Mouse (Mus musculus): Measurements from ENCODE around the gene Slc29a2.
"Not testable (repeated sequence)": the region's sequence is repeated elsewhere in the genome, so short reads cannot be mapped to it uniquely, and the experiment has no call there.

The Slc29a2 gene

GRCm38 (mm10) chr19:5023621-5024479 lies at the start of gene Slc29a2:
Slc29a2 (plus strand) TSS chr19:5023860.
- no peak for DNase-seq (ENCODE audit: low read depth, low spot score)

- peak; percentile 41 for DNase-seq (ENCODE audit: low read depth, low spot score)
Observed at GRCm38 (mm10) chr19:4981767-4982166, 41.9 kb upstream of the Slc29a2 start.

GRCm38 (mm10) chr19:4989013-4989412 lies 34.6 kb upstream of the Slc29a2 start:
- no peak for DNase-seq (ENCODE audit: low read depth, low spot score)

GRCm38 (mm10) chr19:4989434-4990255 lies 34.0 kb upstream of the Slc29a2 start:
- DNase-seq (ENCODE audit: low read depth, low spot score) = no peak

GRCm38 (mm10) chr19:4990256-4990625 lies 33.4 kb upstream of the Slc29a2 start, which contains the start of gene Npas4:
Npas4 (minus strand) TSS chr19:4990316.
- no peak for DNase-seq (ENCODE audit: low read depth, low spot score)

- DNase-seq (ENCODE audit: low read depth, low spot score) = no peak
Observed at GRCm38 (mm10) chr19:4990716-4991115, 32.9 kb upstream of the Slc29a2 start.

GRCm38 (mm10) chr19:4992371-4992770 lies 31.3 kb upstream of the Slc29a2 start:
- DNase-seq (ENCODE audit: low read depth, low spot score) = no peak

- no peak for DNase-seq (ENCODE audit: low read depth, low spot score)
Observed at GRCm38 (mm10) chr19:4992904-4993303, 30.8 kb upstream of the Slc29a2 start.

GRCm38 (mm10) chr19:4994043-4994442 lies 29.6 kb upstream of the Slc29a2 start:
- no peak for DNase-seq (ENCODE audit: low read depth, low spot score)

- no peak for DNase-seq (ENCODE audit: low read depth, low spot score)
Observed at GRCm38 (mm10) chr19:4999445-5000140, 24.1 kb upstream of the Slc29a2 start.

GRCm38 (mm10) chr19:5001666-5002406 lies 21.8 kb upstream of the Slc29a2 start:
- no peak for DNase-seq (ENCODE audit: low read depth, low spot score)

- DNase-seq (ENCODE audit: low read depth, low spot score) = not testable (repeated sequence)
Observed at GRCm38 (mm10) chr19:5003644-5004043, 20.0 kb upstream of the Slc29a2 start.

GRCm38 (mm10) chr19:5004925-5005324 lies 18.7 kb upstream of the Slc29a2 start:
- no peak for DNase-seq (ENCODE audit: low read depth, low spot score)

- no peak for DNase-seq (ENCODE audit: low read depth, low spot score)
Observed at GRCm38 (mm10) chr19:5013138-5013537, 10.5 kb upstream of the Slc29a2 start.

GRCm38 (mm10) chr19:5014961-5015398 lies 8.7 kb upstream of the Slc29a2 start:
- no peak for DNase-seq (ENCODE audit: low read depth, low spot score)

GRCm38 (mm10) chr19:5016221-5016742 lies 7.4 kb upstream of the Slc29a2 start:
- DNase-seq (ENCODE audit: low read depth, low spot score) = no peak

GRCm38 (mm10) chr19:5016782-5017181 lies 6.9 kb upstream of the Slc29a2 start:
- no peak for DNase-seq (ENCODE audit: low read depth, low spot score)

GRCm38 (mm10) chr19:5017611-5018010 lies 6.0 kb upstream of the Slc29a2 start:
- no peak for DNase-seq (ENCODE audit: low read depth, low spot score)

GRCm38 (mm10) chr19:5018191-5018590 lies 5.5 kb upstream of the Slc29a2 start:
- no peak for DNase-seq (ENCODE audit: low read depth, low spot score)

- DNase-seq (ENCODE audit: low read depth, low spot score) = no peak
Observed at GRCm38 (mm10) chr19:5021416-5021815, 2.2 kb upstream of the Slc29a2 start.

GRCm38 (mm10) chr19:5026111-5026510 lies 2.5 kb downstream of the Slc29a2 start:
- no peak for DNase-seq (ENCODE audit: low read depth, low spot score)

All from c-Kit-negative CD71-positive TER-119-positive erythroid progenitor cells, embryonic 14.5 days (primary cell).